Mouse (Mus musculus) cerebellum, postnatal 10 days (tissue): ENCODE measurements at regions not wholly inside any gene's neighbourhood (a gene's known extent, or its start where the extent isn't known, plus 50 kb on each side); places are given as distances from the start of the nearest gene placed in this dataset.

Experiments used
- DNase-seq, 2 experiments: peaks; one replicate each; pipeline ENCODE4 v3.0.0; 2021; ENCODE audit warnings: mixed read lengths in 2 of 2

GRCm38 (mm10) chr19:60032667-60033066 lies 89.2 kb upstream of the Rab11fip2 start:
- no peak for DNase-seq

GRCm38 (mm10) chr19:60030212-60030788 lies 86.8 kb upstream of the Rab11fip2 start:
- DNase-seq, result no peak

GRCm38 (mm10) chr19:60029720-60030119 lies 86.3 kb upstream of the Rab11fip2 start:
- DNase-seq, result no peak

- no peak for DNase-seq
These were observed 72.3 kb upstream of the Rab11fip2 start for GRCm38 (mm10) chr19:60015614-60016300.

- no peak for DNase-seq
These were observed 52.1 kb upstream of the Rab11fip2 start for GRCm38 (mm10) chr19:59995557-59995956.
